Mouse (Mus musculus) lung, adult 2 months (tissue): ENCODE data around the gene Frat1.

Source experiments
- CTCF ChIP-seq: fragments of 200-500 bp; IDR thresholded peaks from 2 replicates; pipeline ENCODE4 v1.5.1; 2011; ENCODE audit warnings: mild to moderate bottlenecking, low read length, control low read depth; ENCODE audit not compliant: insufficient read depth
- POLR2A ChIP-seq: fragments of 200-500 bp; IDR thresholded peaks from 2 replicates; pipeline ENCODE4 v1.6.1; 2011; ENCODE audit warnings: low read depth, mild to moderate bottlenecking, control low read depth, low read length, borderline replicate concordance; ENCODE audit errors: extremely low read depth

- TF ChIP-seq CTCF (peak; percentile 27; the same call in 1 of the 2 replicates), POLR2A (no peak)
Observed at GRCm38 (mm10) chr19:41791384-41791783, 38.4 kb upstream of the Frat1 start.
